Mouse (Mus musculus): Measurements from ENCODE around the gene Zc3h13.

GRCm38 (mm10) chr14:75377612-75378011 lies 93.4 kb downstream of the Zc3h13 start:
- no peak for TF ChIP-seq POLR2A (IDR thresholded peaks at IDR 0.05; ENCODE audit: low read depth, low read length)
- TF ChIP-seq CTCF (IDR thresholded peaks at IDR 0.05; ENCODE audit: extremely low read depth, insufficient read length, insufficient replicate concordance, low read depth, low read length) = no peak

Measured in small intestine, adult 2 months (tissue).